Mouse (Mus musculus) lung, postnatal 4 days (tissue): ENCODE results near the gene Opcml.

Experiments
- DNase-seq, 2 experiments: peaks; one replicate each; pipeline ENCODE4 v3.0.0; 2021

Gene Opcml

GRCm38 (mm10) chr9:28178123-28178887 is 387.7 kb downstream of the Opcml start:
- no peak for DNase-seq

- no peak for DNase-seq
Observed at GRCm38 (mm10) chr9:28181916-28182315, 391.3 kb downstream of the Opcml start.

- no peak for DNase-seq
Observed at GRCm38 (mm10) chr9:28190226-28190625, 399.7 kb downstream of the Opcml start.

- no peak for DNase-seq
Observed at GRCm38 (mm10) chr9:28190751-28191150, 400.2 kb downstream of the Opcml start.

- no peak for DNase-seq
Observed at GRCm38 (mm10) chr9:28196550-28196949, 406.0 kb downstream of the Opcml start.

GRCm38 (mm10) chr9:28197061-28197460 is 406.5 kb downstream of the Opcml start:
- no peak for DNase-seq

GRCm38 (mm10) chr9:28197631-28198030 is 407.1 kb downstream of the Opcml start:
- peak; percentile 32 to 44 for DNase-seq

GRCm38 (mm10) chr9:28198106-28198694 is 407.6 kb downstream of the Opcml start:
- no peak for DNase-seq

- DNase-seq, result no peak
Observed at GRCm38 (mm10) chr9:28207441-28207840, 416.9 kb downstream of the Opcml start.

GRCm38 (mm10) chr9:28208696-28209095 is 418.1 kb downstream of the Opcml start:
- DNase-seq, result no peak

- no peak for DNase-seq
Observed at GRCm38 (mm10) chr9:28211877-28212276, 421.3 kb downstream of the Opcml start.

GRCm38 (mm10) chr9:28213893-28214292 is 423.3 kb downstream of the Opcml start:
- no peak for DNase-seq

- no peak for DNase-seq
Observed at GRCm38 (mm10) chr9:28218026-28218646, 427.6 kb downstream of the Opcml start.

GRCm38 (mm10) chr9:28222726-28223125 is 432.2 kb downstream of the Opcml start:
- no peak for DNase-seq

GRCm38 (mm10) chr9:28225824-28226569 is 435.4 kb downstream of the Opcml start:
- DNase-seq, result no peak

- DNase-seq, result no peak
Observed at GRCm38 (mm10) chr9:28226570-28226951, 436.0 kb downstream of the Opcml start.

- DNase-seq, result no peak
Observed at GRCm38 (mm10) chr9:28238450-28238849, 447.9 kb downstream of the Opcml start.

GRCm38 (mm10) chr9:28247742-28248503 is 457.3 kb downstream of the Opcml start:
- DNase-seq, result no peak

GRCm38 (mm10) chr9:28251341-28251740 is 460.8 kb downstream of the Opcml start:
- DNase-seq, result no peak

- DNase-seq, result no peak
Observed at GRCm38 (mm10) chr9:28255128-28255904, 464.7 kb downstream of the Opcml start.

- DNase-seq, result no peak
Observed at GRCm38 (mm10) chr9:28255905-28256268, 465.3 kb downstream of the Opcml start.
